Mouse (Mus musculus): Measurements from ENCODE around the gene Frs2. TPM values are rescaled to one million over a fixed set of nuclear protein-coding genes. Genes with fewer than 3 reads are reported as not detected.

The Frs2 gene
- total RNA-seq (2021): 10 to 100 TPM; 38.3 to 43.6 TPM
- long read RNA-seq, full-length matches to known transcripts: 27 of 60 reads
- long read RNA-seq, partial matches to known transcripts: 2 of 60 reads
- long read RNA-seq, other reads (novel, unspliced or antisense): 31 of 60 reads

DNA sequence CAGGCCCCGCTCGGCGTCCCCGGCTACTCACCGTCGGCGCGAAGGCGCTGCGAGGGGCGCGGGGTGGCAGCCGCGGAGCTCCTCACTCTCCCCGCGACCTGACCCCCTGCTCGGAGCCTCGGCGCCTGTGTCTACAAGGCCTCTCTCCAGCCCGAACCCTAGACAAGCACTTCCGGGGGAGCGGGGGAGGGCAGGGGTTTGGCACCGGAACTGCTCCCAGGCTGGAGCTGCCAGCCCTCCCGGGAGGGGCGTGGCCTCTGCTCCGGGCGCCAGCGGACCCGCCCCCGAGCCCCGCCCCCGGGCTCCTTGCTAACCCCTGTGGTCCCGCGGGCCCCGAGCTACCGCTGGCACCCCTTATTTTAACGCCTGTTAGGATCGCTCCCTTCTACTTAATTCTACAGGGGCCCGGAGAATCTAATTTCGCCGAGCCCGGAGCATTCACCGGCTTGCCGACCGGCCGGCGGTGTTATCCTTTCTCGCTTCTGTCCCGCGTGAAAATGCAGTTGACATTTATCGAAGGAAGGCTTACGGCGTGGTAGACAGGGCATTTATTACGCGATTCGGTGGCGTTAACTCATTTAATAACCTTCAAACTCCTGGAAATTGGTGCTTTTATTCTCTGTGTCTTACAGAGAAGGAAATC is at the start of gene Frs2:
Frs2 (minus strand) TSS at position 174 of the 643 bp plus-strand sequence.
- peak; percentile 92 to 96 for DNase-seq (ENCODE audit: low spot score in 2 of 2)

DNA sequence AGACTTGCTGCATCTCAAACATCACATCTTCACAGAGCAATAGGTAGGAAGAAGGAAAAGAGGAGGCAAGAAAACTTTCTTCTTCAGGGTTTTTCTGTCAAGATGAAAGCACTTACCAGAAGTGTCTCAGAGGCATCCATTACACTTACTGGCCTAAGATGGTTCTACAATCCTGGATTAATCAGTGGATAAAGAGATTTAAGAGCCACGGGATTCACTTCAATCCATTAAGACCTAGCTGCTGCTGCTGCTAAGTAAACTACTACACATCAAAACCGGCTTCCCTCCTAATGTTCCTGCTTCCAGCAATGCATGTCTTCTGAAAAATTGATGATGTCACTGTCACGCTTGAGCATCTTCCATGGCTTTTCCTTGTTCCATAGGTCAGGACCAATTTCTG is 48.4 kb upstream of the Frs2 start:
- no peak for DNase-seq (ENCODE audit: low spot score in 2 of 2)

DNA sequence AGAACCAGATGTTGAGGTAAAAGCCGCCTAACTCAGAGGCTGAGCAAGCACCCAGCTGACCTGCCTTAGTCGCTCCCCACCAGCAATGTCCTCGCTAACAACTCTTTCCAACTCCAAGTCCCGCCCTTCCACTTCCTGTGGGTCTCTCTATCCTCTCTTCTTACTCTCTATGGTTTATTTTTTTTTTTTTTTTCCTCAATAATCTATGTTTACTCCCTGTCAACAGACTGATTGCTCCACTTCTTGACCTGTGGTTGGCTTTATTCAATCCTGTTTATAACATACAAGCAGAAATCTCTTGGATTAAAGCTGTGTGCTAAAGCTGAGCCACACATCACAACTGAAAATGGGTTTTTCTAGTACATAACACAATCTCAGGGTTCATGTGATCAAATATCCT is 47.4 kb upstream of the Frs2 start:
- no peak for DNase-seq (ENCODE audit: low spot score in 2 of 2)

DNA sequence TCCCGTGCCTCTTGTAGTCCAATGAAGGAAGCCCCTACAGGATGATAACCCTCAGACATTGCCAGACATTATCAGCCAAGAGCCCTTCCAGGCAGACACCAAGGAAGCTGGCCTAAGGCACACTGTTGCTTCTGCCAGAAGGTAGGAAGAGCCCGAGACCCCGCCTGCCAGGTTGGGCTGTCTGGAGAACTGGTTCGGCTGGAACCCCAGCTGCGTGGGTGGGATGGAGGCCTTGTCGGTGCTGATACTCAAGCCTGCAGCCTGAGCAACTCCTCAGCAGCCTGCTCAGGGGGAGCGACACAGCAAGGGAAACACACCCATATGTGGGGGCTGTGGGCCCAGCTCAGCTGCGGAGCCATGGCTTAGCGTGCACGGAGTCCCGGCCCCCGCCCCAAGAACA is 46.7 kb upstream of the Frs2 start:
- DNase-seq (ENCODE audit: low spot score in 2 of 2): no peak

DNA sequence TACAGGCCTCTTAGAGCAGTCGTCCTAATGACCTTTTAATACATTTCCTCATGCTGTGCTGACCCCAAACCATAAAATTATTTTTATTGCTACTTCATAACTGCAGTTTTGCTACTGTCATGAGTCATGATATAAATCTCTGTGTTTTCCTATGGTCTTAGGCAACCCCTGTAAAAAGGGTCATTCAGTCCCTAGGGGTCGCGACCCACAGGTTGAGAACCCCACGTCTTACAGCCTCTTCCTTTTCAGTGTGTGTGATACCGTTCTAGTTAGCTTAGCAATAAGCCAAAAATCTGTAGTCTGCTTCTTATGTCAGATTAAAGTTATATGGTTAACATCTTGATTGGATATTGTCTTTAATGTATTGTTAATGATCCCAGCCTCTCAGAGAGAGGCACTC is 45.0 kb upstream of the Frs2 start:
- DNase-seq (ENCODE audit: low spot score in 2 of 2): no peak

DNA sequence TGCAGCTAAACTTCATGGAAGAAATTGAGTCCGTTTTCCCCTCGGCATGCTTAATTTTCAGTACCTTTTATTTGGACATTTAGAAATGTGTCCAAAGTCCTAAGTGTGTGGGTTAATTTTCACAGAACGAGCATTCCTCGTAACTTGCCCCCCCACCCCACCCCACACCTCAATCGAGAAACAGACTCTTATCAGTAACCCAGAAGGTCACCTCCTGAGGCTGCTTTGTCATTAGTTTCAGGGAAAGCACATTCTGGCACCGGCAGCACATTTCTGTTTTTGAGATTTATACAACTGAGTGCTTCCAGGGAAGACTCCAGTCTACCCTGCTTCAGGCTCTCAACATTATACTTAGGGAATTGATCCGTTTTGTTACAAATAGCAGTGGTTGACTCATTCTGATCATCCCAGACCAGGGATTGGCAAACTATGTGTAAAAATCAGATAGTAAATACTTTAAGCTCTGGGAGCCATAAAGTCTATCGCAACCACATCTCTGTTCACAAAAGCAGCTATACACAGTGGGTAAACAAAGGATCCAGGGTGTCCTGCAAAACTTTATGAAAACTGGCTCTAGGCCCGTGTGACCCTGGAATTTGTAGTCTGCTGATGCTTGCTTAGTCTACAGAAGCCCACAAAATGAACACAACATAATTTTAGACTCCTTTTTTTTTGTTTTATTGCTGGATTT is 37.2 kb upstream of the Frs2 start:
- DNase-seq (ENCODE audit: low spot score in 2 of 2): no peak

DNA sequence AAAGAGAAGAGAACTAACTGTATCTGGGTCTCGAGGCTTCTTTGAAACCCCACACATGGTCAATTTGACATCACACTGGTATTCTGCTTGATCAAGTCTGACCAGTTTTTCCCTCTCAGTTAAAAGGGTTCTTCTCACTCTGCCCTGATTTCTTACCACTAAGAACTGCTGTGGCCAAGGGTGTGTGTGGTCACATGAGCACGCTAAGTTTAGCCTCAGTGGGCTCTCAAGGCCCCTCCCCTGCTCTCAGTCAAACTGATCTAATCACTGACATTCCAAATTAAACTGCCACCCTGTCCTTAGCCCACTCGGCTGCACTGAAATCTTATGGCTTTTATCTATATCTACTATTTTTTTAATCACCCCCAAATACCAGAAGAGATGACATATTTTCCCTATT is 32.8 kb upstream of the Frs2 start:
- no peak for DNase-seq (ENCODE audit: low spot score in 2 of 2)

DNA sequence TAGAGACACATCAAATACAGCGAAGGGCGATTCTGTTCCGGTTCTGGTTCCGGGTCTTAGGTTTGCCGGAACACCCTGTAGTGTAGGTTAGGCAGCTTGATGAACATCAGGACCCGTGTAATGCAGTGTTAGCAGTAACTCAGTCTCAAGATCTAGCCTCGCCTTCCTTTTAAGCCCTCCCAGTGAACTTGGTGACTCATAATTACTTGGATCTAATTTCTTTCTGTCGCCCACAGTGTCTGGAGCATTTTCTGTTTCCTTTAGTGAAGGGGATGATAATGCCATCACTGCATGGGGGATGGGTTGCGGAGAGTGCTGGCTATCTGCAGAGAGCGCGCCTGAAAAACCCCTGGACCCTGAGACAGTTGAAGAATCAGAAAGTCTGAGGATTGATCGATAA is 26.3 kb upstream of the Frs2 start:
- no peak for DNase-seq (ENCODE audit: low spot score in 2 of 2)

DNA sequence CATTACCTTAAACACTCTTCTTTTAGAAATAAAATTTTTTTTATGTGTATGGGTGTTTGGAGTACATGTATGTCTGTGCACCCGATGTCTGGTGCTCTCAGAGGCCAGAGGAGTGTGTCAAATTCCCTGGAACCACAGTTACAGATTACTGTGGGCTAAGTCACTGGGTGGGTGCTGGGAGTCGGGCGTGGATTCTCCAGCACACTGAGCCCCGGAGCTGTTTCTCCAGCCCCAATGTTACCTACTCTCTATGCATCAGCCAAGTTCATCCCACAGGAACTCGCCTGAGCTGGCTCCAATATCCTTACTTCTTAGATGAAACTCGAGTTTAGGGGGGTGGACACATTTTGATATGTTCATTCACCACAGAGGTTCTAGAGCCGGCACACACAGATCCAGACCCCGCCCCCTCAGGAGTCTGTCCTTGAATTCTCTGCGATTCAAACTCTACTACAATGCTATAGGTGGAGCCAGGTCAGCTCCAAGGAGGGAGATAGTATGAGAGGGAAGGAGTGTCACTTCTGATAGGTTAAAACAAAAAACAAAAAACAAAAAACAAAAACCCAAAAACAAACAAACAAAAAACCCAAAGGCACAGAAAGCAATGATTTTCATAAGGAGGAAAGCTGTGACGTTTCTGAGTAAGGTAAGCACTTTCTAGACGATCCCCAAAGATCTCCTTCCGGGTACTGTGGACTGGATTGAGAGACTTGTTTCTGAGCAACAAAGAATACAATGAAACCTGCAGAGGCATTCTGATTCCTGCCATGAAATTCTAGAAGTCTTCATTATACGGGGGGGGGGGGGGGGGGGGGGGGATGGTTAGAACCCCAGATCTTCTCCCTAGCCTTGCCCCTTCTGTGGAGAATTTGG is 25.5 kb upstream of the Frs2 start:
- no peak for DNase-seq (ENCODE audit: low spot score in 2 of 2)

DNA sequence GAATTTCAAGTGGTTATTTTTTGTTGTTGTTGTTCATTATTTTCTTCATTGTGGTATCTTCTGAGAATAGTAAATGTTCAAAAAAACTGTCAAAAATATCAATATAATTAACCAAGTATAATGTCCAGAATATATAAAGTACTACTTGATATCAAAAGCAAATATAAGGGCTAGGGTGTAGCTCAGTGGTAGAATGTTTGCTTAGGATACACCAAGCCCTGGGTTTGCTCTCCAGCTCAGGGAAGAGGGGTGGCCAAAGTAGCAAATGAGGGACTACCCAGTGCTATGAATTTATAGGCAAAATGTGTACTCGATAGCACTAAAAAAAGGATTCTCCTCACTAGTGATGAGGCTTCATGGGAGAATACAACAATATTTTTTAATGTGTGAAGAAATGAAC is 24.8 kb upstream of the Frs2 start:
- DNase-seq (ENCODE audit: low spot score in 2 of 2): no peak

DNA sequence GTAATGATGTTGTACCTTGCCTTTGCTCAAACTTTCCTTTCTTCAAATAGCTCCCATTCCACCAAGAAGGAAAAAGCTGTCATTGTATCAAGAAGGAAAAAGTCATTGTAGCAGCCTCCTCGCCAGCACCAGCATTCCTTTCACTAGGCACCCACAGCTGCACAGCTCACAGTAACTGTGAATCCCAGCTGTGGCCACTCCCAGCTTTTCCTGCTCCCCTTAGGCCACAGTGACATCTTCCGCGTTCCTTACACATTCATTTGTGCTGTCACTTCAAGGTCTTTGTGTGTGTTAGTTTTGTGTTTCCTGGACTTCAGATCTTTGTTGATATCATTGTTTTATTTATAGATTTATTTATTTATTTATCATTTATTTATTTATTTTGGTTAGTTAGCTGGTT is 23.7 kb upstream of the Frs2 start:
- no peak for DNase-seq (ENCODE audit: low spot score in 2 of 2)

DNA sequence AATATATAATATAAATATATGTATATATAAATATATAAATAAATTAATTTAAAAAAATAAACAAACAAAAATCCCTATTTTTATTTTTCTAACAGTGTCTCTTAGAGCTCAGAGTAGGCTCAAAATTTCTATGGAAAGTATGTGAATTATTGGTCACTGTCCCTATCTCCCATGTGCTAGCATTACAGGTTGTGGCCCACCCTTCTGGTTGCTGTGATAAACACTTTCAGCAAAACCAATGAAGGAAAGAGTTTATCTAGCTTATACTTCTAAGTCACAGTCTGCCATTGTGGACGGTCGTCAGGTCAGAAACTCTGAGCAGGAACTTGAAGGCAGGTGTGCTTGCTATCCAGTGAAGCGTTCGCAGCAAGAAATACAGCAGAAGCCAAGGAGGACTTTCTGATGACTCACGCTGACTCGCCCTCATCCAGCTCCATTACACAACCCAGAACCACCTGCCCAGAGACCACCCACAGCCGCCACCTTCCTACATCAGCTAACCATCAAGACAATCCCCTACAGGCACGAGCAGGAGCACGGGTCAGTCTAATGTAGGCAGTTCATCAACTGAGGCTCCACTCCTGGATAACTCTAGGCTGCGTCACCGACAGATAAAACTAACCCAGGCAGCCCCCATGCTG is 18.6 kb upstream of the Frs2 start:
- no peak for DNase-seq (ENCODE audit: low spot score in 2 of 2)

DNA sequence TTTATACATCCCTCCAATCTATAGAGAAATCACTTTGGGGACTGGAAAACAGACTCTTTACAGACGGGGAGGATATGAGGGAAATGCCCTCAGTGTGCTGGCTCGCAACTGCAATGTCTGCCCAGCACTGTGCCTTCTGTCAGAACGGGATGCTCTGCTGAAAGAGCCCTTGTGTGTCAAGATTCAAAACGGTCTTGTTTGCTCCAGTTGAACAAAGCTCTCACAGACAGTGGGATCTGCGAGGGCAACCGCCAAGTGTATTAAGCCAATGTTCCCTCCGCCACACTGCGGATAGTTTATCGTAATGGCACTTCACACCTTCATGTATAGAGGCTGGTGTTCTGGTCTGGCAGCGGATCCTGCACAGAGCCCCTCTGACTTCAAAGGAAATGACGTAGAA is 14.3 kb upstream of the Frs2 start:
- DNase-seq (ENCODE audit: low spot score in 2 of 2): peak in 1 of 2 experiments; percentile 17

DNA sequence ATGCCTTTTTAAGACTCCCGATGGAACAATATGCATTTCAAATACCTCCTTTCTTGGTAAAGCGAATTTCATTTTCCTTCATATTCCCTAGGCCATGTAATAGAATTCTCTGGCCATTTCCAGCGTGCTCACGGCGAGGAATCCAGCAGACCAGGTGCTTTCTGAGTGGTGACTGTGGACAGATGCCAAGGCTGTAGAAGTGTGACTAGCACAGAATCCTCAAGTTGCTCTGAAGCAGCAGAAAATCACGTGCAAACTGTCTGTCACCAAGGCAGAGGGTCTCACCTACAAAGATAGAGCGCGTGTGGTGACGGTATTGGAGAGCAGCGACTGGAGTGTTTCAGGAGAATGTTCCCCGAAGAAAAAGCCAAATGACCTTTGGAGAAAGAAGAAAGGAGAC is 11.8 kb upstream of the Frs2 start:
- DNase-seq (ENCODE audit: low spot score in 2 of 2): no peak

DNA sequence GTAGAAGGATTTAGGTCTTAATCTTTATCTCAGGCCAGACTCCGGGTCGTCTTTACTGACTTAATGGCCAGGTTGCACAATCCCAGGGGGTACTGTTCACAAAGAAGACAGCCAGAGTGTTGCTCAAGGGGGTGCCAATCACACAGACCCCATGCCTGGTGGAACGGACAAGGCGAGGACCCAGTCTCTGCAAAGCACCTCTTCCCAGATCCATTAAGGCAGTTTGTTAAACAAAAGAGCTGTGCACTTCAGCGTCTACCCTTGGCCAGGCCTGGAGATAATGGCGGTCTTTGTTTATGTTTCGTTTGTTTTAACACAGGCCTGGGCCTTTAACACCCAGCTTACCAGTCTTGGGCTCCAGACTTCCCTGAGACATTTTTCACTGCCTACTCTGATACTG is 3.9 kb upstream of the Frs2 start:
- DNase-seq (ENCODE audit: low spot score in 2 of 2): no peak

DNA sequence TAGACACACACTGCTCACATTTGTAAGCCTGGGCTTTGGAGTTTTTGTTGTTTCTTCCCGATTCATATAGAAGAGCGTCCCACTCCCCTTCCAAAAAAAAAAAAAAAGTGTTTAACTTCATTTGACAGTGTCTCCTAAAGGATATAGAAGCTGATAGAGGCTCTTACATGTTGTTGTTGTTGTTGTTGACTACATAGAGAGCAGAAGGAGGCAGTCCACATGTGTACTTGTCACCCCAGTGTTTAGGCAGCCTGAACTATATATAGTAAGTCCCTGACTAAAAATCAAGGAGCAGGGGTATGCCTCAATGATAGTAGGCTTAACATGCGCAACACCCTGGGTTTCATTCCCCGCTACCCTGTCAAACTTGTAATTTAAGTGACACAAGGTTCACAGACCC is 3.3 kb upstream of the Frs2 start:
- no peak for DNase-seq (ENCODE audit: low spot score in 2 of 2)

DNA sequence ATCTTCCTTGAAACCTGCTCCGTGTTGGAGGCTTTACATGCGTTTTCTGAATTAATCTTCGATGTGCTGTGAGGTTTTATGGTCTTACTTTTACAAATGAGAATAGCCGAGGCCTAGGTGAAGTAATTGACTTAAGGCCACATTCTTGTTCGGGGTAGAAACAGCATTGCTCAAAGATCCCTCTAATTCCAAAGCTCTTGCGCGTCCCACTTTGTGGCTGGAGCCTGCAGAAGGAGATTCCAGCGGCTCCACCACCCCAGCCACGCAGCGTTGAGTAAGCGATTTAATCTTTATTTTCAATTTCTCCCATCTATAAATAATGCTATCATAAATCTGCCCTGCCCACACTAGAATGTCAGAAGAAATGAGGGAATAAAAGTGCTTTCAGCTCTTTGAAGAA is 2.9 kb upstream of the Frs2 start:
- DNase-seq (ENCODE audit: low spot score in 2 of 2): no peak

DNA sequence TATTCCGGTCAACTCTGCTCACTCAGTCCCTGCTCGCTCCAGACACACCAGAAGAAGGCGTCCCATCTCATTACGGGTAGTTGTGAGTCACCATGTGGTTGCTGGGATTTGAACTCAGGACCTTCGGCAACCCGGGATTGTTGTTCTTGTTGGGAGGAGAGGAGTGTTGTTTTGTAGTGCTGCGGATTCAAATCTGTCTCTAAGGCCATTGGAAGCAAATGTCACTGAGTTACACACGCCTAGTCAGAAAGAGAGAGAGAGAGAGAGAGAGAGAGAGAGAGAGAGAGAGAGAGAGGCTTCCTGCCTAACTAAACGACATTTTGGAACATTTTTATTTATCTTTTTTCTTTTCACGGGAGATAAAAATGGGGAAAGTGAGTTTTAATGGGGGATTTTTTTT is 2.4 kb upstream of the Frs2 start:
- no peak for DNase-seq (ENCODE audit: low spot score in 2 of 2)

DNA sequence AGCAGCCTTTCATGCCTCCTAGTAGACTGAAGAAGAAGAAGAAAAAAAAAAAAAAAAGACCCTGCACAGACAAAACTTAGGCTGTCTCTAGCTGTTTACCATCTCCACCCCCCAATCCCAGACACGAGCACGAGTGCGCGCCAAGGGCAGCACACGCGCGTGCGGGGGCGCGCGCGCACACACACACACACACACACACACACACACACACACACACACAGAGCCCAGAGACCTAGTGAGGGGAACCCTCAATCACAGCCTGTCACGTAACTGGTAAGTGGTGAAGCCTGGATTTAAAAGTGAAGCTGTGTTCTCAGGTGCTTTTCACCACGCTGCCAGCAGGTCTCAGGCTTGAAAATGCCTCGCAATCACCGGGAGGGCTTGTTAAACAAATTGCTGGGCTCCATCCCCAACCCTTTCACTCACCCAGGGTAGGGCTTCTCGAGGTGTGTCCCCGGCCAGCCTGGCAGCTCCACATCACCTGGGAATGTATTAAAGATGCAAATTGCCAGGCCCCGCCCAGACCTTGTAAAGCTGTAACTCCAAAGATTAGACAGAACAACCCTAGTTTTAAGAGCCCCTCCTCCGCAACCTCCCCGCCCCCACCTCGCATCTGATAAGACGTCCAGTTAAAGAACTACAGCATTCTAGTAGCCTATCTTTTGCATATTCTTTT is 1.7 kb upstream of the Frs2 start:
- DNase-seq (ENCODE audit: low spot score in 2 of 2): peak in 1 of 2 experiments; percentile 34

DNA sequence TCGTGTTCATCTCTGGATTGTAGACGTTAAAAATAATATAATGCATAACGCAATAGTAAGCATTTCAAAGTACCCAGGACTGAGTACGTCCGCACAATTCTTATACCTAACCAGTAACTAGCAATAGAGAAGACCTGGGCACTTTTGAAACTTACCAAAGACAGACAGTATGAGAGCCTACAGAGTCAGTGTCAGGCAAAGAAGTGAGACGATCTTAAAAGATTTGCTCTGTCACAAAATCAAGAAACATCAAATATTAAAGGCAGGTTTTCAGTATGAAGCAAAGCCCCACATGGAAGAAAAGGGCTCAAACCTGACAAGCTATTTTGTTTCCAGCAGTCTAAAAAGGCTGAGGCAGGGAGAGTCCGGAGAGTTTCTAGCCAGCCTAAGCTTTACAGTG is 907 bp upstream of the Frs2 start:
- DNase-seq (ENCODE audit: low spot score in 2 of 2): no peak

Data from layer of hippocampus, adult 18-20 months (tissue).